Mouse (Mus musculus): ENCODE measurements at regions not wholly inside any gene's neighbourhood (a gene's known extent, or its start where the extent isn't known, plus 50 kb on each side); places are given as distances from the start of the nearest gene placed in this dataset.

DNA sequence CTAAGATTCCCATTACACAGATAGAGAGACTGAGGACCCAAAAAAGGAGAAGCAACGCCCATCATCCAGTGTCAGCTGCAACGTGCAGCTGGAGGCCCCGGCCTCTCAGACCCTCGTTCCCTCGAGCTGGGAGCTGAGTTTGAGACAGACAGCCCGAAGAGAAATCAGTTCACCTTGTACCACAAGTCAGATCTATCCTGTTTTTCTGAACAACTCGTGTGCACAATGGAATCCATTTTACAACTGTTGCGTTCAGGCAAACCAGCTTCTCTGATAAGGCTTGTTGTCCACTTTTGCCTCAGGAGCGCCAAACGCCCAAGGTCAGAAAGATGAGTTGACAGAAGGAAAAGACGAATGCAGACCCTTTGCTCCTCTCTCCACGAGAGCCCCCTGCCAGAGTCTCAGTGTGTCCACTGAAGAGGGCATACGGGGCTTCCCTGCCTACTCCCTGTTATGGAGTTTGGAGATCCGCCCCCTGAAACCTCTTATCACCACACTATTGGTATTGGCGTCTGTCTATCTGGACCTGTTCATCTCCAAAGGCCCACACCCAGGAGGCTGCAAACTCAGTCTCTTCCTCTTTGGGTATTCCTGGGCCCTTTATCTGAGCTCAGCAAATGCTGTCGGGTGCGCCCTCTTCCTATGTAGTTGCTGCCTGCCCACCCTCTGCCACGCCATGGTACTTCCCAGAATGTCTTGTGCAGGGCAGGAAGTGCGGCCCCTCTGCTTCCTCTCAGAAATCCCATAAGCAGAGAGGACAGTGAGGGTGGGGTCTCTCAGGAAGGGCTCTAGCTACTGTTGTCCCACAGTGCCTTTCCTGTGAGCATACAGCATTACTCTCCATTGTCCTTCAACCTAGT is 57.7 kb upstream of the Zmiz1 start:
- 90% methylated on average over 19 of the region's 19 CpGs for WGBS
- H3K4me3 ChIP-seq (ENCODE audit: insufficient read depth, low read depth, low read length): no peak overlapping the region
- TF ChIP-seq POLR2A (IDR thresholded peaks at IDR 0.05; ENCODE audit: insufficient read depth, low read depth, low read length) (no peak), CTCF (IDR thresholded peaks at IDR 0.05; ENCODE audit: insufficient read depth, low read depth, low read length) (no peak)
- H3K4me1 ChIP-seq (ENCODE audit: control insufficient read depth, insufficient read depth, low read length): peaks cover 7% of the 10 kb centered on the region
- H3K27ac ChIP-seq (ENCODE audit: insufficient read depth, low read depth, low read length): no peak overlapping the region

- H3K4me1 ChIP-seq (ENCODE audit: control insufficient read depth, insufficient read depth, low read length): peaks cover 11% of the 10 kb centered on the region
- no peak overlapping the region for H3K4me3 ChIP-seq (ENCODE audit: insufficient read depth, low read depth, low read length)
- WGBS: 84% methylated on average over 1 of the region's 1 CpGs
- TF ChIP-seq CTCF (IDR thresholded peaks at IDR 0.05; ENCODE audit: insufficient read depth, low read depth, low read length) (no peak), POLR2A (IDR thresholded peaks at IDR 0.05; ENCODE audit: insufficient read depth, low read depth, low read length) (no peak)
- H3K27ac ChIP-seq (ENCODE audit: insufficient read depth, low read depth, low read length): no peak overlapping the region
Observed at GRCm38 (mm10) chr14:25402409-25402808, 56.6 kb upstream of the Zmiz1 start.

- Histone ChIP-seq H3K27ac (ENCODE audit: insufficient read depth, low read depth, low read length) (no peak overlapping the region), H3K4me1 (ENCODE audit: control insufficient read depth, insufficient read depth, low read length) (0 out of 2 replicates have a peak, but pooled peaks cover 4% of the 10 kb centered on the region), H3K4me3 (ENCODE audit: insufficient read depth, low read depth, low read length) (no peak overlapping the region)
- WGBS: 76% methylated on average over 4 of the region's 4 CpGs
- TF ChIP-seq POLR2A (IDR thresholded peaks at IDR 0.05; ENCODE audit: insufficient read depth, low read depth, low read length) (no peak), CTCF (IDR thresholded peaks at IDR 0.05; ENCODE audit: insufficient read depth, low read depth, low read length) (no peak)
Observed at GRCm38 (mm10) chr14:25405191-25405590, 53.8 kb upstream of the Zmiz1 start.

- Histone ChIP-seq H3K4me3 (ENCODE audit: insufficient read depth, low read depth, low read length) (no peak overlapping the region), H3K4me1 (ENCODE audit: control insufficient read depth, insufficient read depth, low read length) (0 out of 2 replicates have a peak, but pooled peaks cover 4% of the 10 kb centered on the region), H3K27ac (ENCODE audit: insufficient read depth, low read depth, low read length) (no peak overlapping the region)
- 94% methylated on average over 3 of the region's 3 CpGs for WGBS
- TF ChIP-seq POLR2A (IDR thresholded peaks at IDR 0.05; ENCODE audit: insufficient read depth, low read depth, low read length) (no peak), CTCF (IDR thresholded peaks at IDR 0.05; ENCODE audit: insufficient read depth, low read depth, low read length) (no peak)
Observed at GRCm38 (mm10) chr14:25406059-25406458, 52.9 kb upstream of the Zmiz1 start.

DNA sequence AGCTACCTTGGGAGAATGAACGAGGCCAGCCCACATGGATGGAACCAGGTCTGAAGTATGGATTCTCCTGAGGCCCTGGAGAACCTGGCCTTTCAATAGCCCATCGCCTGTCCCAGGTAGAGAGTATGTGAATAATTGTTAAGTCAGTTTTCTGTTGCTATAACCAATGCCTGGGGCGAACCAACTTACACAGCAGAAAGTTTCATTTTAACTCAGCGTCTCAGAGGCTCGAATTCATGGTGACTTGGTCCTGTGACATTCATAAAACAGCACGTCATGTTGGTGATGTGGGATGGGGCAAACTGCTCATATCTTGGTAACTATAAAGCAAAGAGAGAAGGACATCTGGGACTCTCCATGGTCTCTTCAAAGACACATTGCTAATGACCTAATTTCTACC is 52.4 kb upstream of the Zmiz1 start:
- TF ChIP-seq POLR2A (IDR thresholded peaks at IDR 0.05; ENCODE audit: insufficient read depth, low read depth, low read length): no peak
- no peak for TF ChIP-seq CTCF (IDR thresholded peaks at IDR 0.05; ENCODE audit: insufficient read depth, low read depth, low read length)
- Histone ChIP-seq H3K4me1 (ENCODE audit: control insufficient read depth, insufficient read depth, low read length) (0 out of 2 replicates have a peak, but pooled peaks cover 4% of the 10 kb centered on the region), H3K27ac (ENCODE audit: insufficient read depth, low read depth, low read length) (no peak overlapping the region), H3K4me3 (ENCODE audit: insufficient read depth, low read depth, low read length) (no peak overlapping the region)
- WGBS: 98% methylated on average over 6 of the region's 6 CpGs

DNA sequence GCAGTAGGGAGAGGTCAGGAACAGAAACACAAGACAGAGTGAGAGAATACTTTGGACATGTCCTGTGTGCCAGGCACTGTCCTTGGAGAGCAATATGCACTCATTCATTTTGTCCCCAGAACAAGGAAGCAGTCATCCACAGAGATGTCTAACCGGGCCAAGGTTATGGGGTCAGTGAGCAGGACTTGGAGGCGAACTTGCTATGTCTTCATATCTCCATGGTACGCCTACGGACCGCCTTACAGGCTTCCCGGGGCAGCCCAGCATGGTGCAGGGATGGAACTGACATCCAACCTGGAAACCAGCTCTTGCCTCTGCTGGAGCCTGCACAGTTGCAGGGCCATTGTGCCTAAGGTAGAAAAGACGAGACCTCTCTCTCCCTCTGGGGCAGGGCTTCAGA is 51.9 kb upstream of the Zmiz1 start:
- TF ChIP-seq POLR2A (IDR thresholded peaks at IDR 0.05; ENCODE audit: insufficient read depth, low read depth, low read length) (no peak), CTCF (IDR thresholded peaks at IDR 0.05; ENCODE audit: insufficient read depth, low read depth, low read length) (no peak)
- WGBS: 87% methylated on average over 7 of the region's 7 CpGs
- Histone ChIP-seq H3K4me1 (ENCODE audit: control insufficient read depth, insufficient read depth, low read length) (0 out of 2 replicates have a peak, but pooled peaks cover 4% of the 10 kb centered on the region), H3K27ac (ENCODE audit: insufficient read depth, low read depth, low read length) (no peak overlapping the region), H3K4me3 (ENCODE audit: insufficient read depth, low read depth, low read length) (no peak overlapping the region)

Data from olfactory bulb, adult 2 months (tissue).